Mouse (Mus musculus): ENCODE data around the gene Ankrd11. TPM values are rescaled to one million over a fixed set of nuclear protein-coding genes. Genes with fewer than 3 reads are reported as not detected.

Gene Ankrd11
- polyA plus RNA-seq, 1 experiment from 2014 or later: 73.1 TPM

- 82% methylated on average over 1 of the region's 1 CpGs for WGBS
- Histone ChIP-seq H3K4me1 (peaks cover 6% of the 10 kb centered on the region; the same call in 1 of the 2 replicates), H3K9me3 (no peaks in the 10 kb centered on the region), H3K36me3 (0 out of 2 replicates have a peak, but pooled peaks cover 5% of the 10 kb centered on the region), H3K4me2 (replicated peaks) (no peak overlapping the region), H3K27ac (no peak overlapping the region), H3K4me3 (no peak overlapping the region), H3K9ac (no peak overlapping the region), H3K27me3 (no peaks in the 10 kb centered on the region)
- no peak for ATAC-seq (ENCODE audit: insufficient number of reproducible peaks, insufficient read depth, low FRiP score, low TSS enrichment)
Observed at GRCm38 (mm10) chr8:123021259-123021658, 20.8 kb downstream of the Ankrd11 start.

- no peak overlapping the region for H3K4me3 ChIP-seq
- H3K9me3 ChIP-seq: no peaks in the 10 kb centered on the region
- no peak overlapping the region for H3K4me2 ChIP-seq (replicated peaks)
- H3K27ac ChIP-seq: no peak overlapping the region
- no peak overlapping the region for H3K9ac ChIP-seq
- 71% methylated on average over 2 of the region's 2 CpGs for WGBS
- H3K36me3 ChIP-seq: 0 out of 2 replicates have a peak, but pooled peaks cover 5% of the 10 kb centered on the region
- ATAC-seq (ENCODE audit: insufficient number of reproducible peaks, insufficient read depth, low FRiP score, low TSS enrichment): no peak
- H3K4me1 ChIP-seq: peaks cover 10% of the 10 kb centered on the region; the same call in 1 of the 2 replicates
- H3K27me3 ChIP-seq: no peaks in the 10 kb centered on the region
Observed at GRCm38 (mm10) chr8:123020859-123021258, 21.2 kb downstream of the Ankrd11 start.

- ATAC-seq (ENCODE audit: insufficient number of reproducible peaks, insufficient read depth, low FRiP score, low TSS enrichment): no peak
- Histone ChIP-seq H3K4me1 (peaks cover 16% of the 10 kb centered on the region; the same call in 1 of the 2 replicates), H3K36me3 (0 out of 2 replicates have a peak, but pooled peaks cover 5% of the 10 kb centered on the region), H3K27me3 (no peaks in the 10 kb centered on the region), H3K9me3 (no peaks in the 10 kb centered on the region), H3K4me3 (no peak overlapping the region), H3K27ac (no peak overlapping the region), H3K4me2 (replicated peaks) (no peak overlapping the region), H3K9ac (no peak overlapping the region)
- 72% methylated on average over 2 of the region's 2 CpGs for WGBS
Observed at GRCm38 (mm10) chr8:123020084-123020483, 22.0 kb downstream of the Ankrd11 start.

- Histone ChIP-seq H3K4me3 (no peak overlapping the region), H3K27ac (no peak overlapping the region), H3K9ac (no peak overlapping the region), H3K4me2 (replicated peaks) (no peak overlapping the region), H3K9me3 (no peaks in the 10 kb centered on the region), H3K36me3 (0 out of 2 replicates have a peak, but pooled peaks cover 5% of the 10 kb centered on the region), H3K27me3 (no peaks in the 10 kb centered on the region), H3K4me1 (peaks cover 16% of the 10 kb centered on the region; the same call in 1 of the 2 replicates)
- 82% methylated on average over 4 of the region's 4 CpGs for WGBS
- no peak for ATAC-seq (ENCODE audit: insufficient number of reproducible peaks, insufficient read depth, low FRiP score, low TSS enrichment)
Observed at GRCm38 (mm10) chr8:123018484-123019164, 23.5 kb downstream of the Ankrd11 start.

- 91% methylated on average over 4 of the region's 4 CpGs for WGBS
- no peak for ATAC-seq (ENCODE audit: insufficient number of reproducible peaks, insufficient read depth, low FRiP score, low TSS enrichment)
- H3K9ac ChIP-seq: no peak overlapping the region
Observed at GRCm38 (mm10) chr8:123017143-123017542, 24.9 kb downstream of the Ankrd11 start.

GRCm38 (mm10) chr8:123015074-123015473, 27.0 kb downstream of the Ankrd11 start:
- Histone ChIP-seq H3K4me3 (no peak overlapping the region), H3K9me3 (no peaks in the 10 kb centered on the region), H3K9ac (no peak overlapping the region), H3K27me3 (no peaks in the 10 kb centered on the region), H3K27ac (no peak overlapping the region), H3K36me3 (0 out of 2 replicates have a peak, but pooled peaks cover 10% of the 10 kb centered on the region), H3K4me1 (peaks cover 16% of the 10 kb centered on the region; the same call in 1 of the 2 replicates), H3K4me2 (replicated peaks) (no peak overlapping the region)
- 71% methylated on average over 3 of the region's 3 CpGs for WGBS
- ATAC-seq (ENCODE audit: insufficient number of reproducible peaks, insufficient read depth, low FRiP score, low TSS enrichment): no peak

More at GRCm38 (mm10) chr8:123017143-123017542, 24.9 kb downstream of the Ankrd11 start:
- Histone ChIP-seq H3K27me3 (no peaks in the 10 kb centered on the region), H3K4me1 (peaks cover 16% of the 10 kb centered on the region; the same call in 1 of the 2 replicates), H3K4me2 (replicated peaks) (no peak overlapping the region), H3K4me3 (no peak overlapping the region), H3K36me3 (0 out of 2 replicates have a peak, but pooled peaks cover 10% of the 10 kb centered on the region), H3K9me3 (no peaks in the 10 kb centered on the region), H3K27ac (no peak overlapping the region)

GRCm38 (mm10) chr8:123014429-123014828, 27.6 kb downstream of the Ankrd11 start:
- 81% methylated on average over 7 of the region's 7 CpGs for WGBS
- H3K27ac ChIP-seq: no peak overlapping the region
- ATAC-seq (ENCODE audit: insufficient number of reproducible peaks, insufficient read depth, low FRiP score, low TSS enrichment): no peak

GRCm38 (mm10) chr8:123011321-123011720, 30.8 kb downstream of the Ankrd11 start:
- H3K9ac ChIP-seq: no peak overlapping the region
- no peak for ATAC-seq (ENCODE audit: insufficient number of reproducible peaks, insufficient read depth, low FRiP score, low TSS enrichment)
- no peaks in the 10 kb centered on the region for H3K9me3 ChIP-seq
- H3K27ac ChIP-seq: no peak overlapping the region
- no peak overlapping the region for H3K4me2 ChIP-seq (replicated peaks)
- H3K36me3 ChIP-seq: 0 out of 2 replicates have a peak, but pooled peaks cover 5% of the 10 kb centered on the region
- H3K4me3 ChIP-seq: no peak overlapping the region
- H3K4me1 ChIP-seq: peaks cover 12% of the 10 kb centered on the region; the same call in 1 of the 2 replicates
- H3K27me3 ChIP-seq: no peaks in the 10 kb centered on the region

More at GRCm38 (mm10) chr8:123014429-123014828, 27.6 kb downstream of the Ankrd11 start:
- H3K36me3 ChIP-seq: 0 out of 2 replicates have a peak, but pooled peaks cover 10% of the 10 kb centered on the region
- H3K27me3 ChIP-seq: no peaks in the 10 kb centered on the region
- H3K9me3 ChIP-seq: no peaks in the 10 kb centered on the region
- no peak overlapping the region for H3K9ac ChIP-seq
- no peak overlapping the region for H3K4me3 ChIP-seq
- H3K4me2 ChIP-seq (replicated peaks): no peak overlapping the region
- peaks cover 16% of the 10 kb centered on the region; the same call in 1 of the 2 replicates for H3K4me1 ChIP-seq

- WGBS: 77% methylated on average over 5 of the region's 5 CpGs
- no peak for ATAC-seq (ENCODE audit: insufficient number of reproducible peaks, insufficient read depth, low FRiP score, low TSS enrichment)
- no peak overlapping the region for H3K27ac ChIP-seq
Observed at GRCm38 (mm10) chr8:123005805-123006204, 36.3 kb downstream of the Ankrd11 start.

GRCm38 (mm10) chr8:123005328-123005727, 36.7 kb downstream of the Ankrd11 start:
- Histone ChIP-seq H3K9me3 (no peaks in the 10 kb centered on the region), H3K36me3 (no peaks in the 10 kb centered on the region), H3K4me2 (replicated peaks) (no peak overlapping the region), H3K27me3 (no peaks in the 10 kb centered on the region), H3K4me3 (no peak overlapping the region), H3K27ac (no peak overlapping the region), H3K9ac (no peak overlapping the region), H3K4me1 (peaks cover 29% of the 10 kb centered on the region)
- no peak for ATAC-seq (ENCODE audit: insufficient number of reproducible peaks, insufficient read depth, low FRiP score, low TSS enrichment)
- 69% methylated on average over 3 of the region's 3 CpGs for WGBS

More at GRCm38 (mm10) chr8:123005805-123006204, 36.3 kb downstream of the Ankrd11 start:
- Histone ChIP-seq H3K36me3 (no peaks in the 10 kb centered on the region), H3K4me1 (peaks cover 29% of the 10 kb centered on the region), H3K4me2 (replicated peaks) (no peak overlapping the region), H3K4me3 (no peak overlapping the region), H3K9ac (no peak overlapping the region), H3K9me3 (no peaks in the 10 kb centered on the region), H3K27me3 (no peaks in the 10 kb centered on the region)

- H3K27ac ChIP-seq: 0 out of 2 replicates have a peak overlapping the region, but pooled peaks have one; percentile 17
Observed at GRCm38 (mm10) chr8:123004033-123004922, 37.8 kb downstream of the Ankrd11 start.

More at GRCm38 (mm10) chr8:123004033-123004922, 37.8 kb downstream of the Ankrd11 start:
- Histone ChIP-seq H3K4me2 (replicated peaks) (no peak overlapping the region), H3K4me1 (peaks cover 29% of the 10 kb centered on the region), H3K36me3 (no peaks in the 10 kb centered on the region), H3K9me3 (no peaks in the 10 kb centered on the region), H3K27me3 (no peaks in the 10 kb centered on the region), H3K4me3 (no peak overlapping the region), H3K9ac (no peak overlapping the region)
- WGBS: 57% methylated on average over 14 of the region's 14 CpGs
- no peak for ATAC-seq (ENCODE audit: insufficient number of reproducible peaks, insufficient read depth, low FRiP score, low TSS enrichment)

Data from embryonic facial prominence, embryonic 12.5 days (tissue).